Mouse (Mus musculus): Measurements from ENCODE around the gene Wasf3. TPM values are rescaled to one million over a fixed set of nuclear protein-coding genes. Genes with fewer than 3 reads are reported as not detected.

Wasf3 gene
- polyA plus RNA-seq, 1 experiment = not detected

Other genes starting within 250 kb of the Wasf3 start
- not detected for gene Gm5565, start 224.4 kb upstream of the Wasf3 start, polyA plus RNA-seq (2012; fragmentation: generic; extraction: Trizol)
- gene Gm6309, start 214.3 kb upstream of the Wasf3 start, polyA plus RNA-seq (2012; fragmentation: generic; extraction: Trizol) = not detected
- not detected for gene 1700001J03Rik, start 199.7 kb upstream of the Wasf3 start, polyA plus RNA-seq (2012; fragmentation: generic; extraction: Trizol)
- gene Rnf6, start 163.4 kb upstream of the Wasf3 start, polyA plus RNA-seq (2012; fragmentation: generic; extraction: Trizol) = 14.7 TPM
- 19.5 TPM for gene Cdk8, start 153.8 kb upstream of the Wasf3 start, polyA plus RNA-seq (2012; fragmentation: generic; extraction: Trizol)
- not detected for gene Gm6408, start 97.0 kb downstream of the Wasf3 start, polyA plus RNA-seq (2012; fragmentation: generic; extraction: Trizol)
- not detected for gene Gm6370, start 106.4 kb downstream of the Wasf3 start, polyA plus RNA-seq (2012; fragmentation: generic; extraction: Trizol)
- gene 4930449I24Rik, start 117.4 kb downstream of the Wasf3 start, polyA plus RNA-seq (2012; fragmentation: generic; extraction: Trizol) = not detected
- gene Gm3402, start 129.1 kb downstream of the Wasf3 start, polyA plus RNA-seq (2012; fragmentation: generic; extraction: Trizol) = not detected
- gene Gm3404, start 140.8 kb downstream of the Wasf3 start, polyA plus RNA-seq (2012; fragmentation: generic; extraction: Trizol) = not detected
- gene Gm3409, start 152.7 kb downstream of the Wasf3 start, polyA plus RNA-seq (2012; fragmentation: generic; extraction: Trizol) = not detected
- gene Gm3415, start 171.2 kb downstream of the Wasf3 start, polyA plus RNA-seq (2012; fragmentation: generic; extraction: Trizol) = not detected
- not detected for gene Gpr12, start 200.3 kb downstream of the Wasf3 start, polyA plus RNA-seq (2012; fragmentation: generic; extraction: Trizol)

Data from C2C12 (cell line).